Mouse (Mus musculus) adrenal gland, postnatal 10 days (tissue): ENCODE results near the gene Irak4. TPM values are rescaled to one million over a fixed set of nuclear protein-coding genes. Genes with fewer than 3 reads are reported as not detected.

Experiments used
- DNase-seq: peaks from one replicate; pipeline ENCODE4 v3.0.0; 2021; ENCODE audit warnings: mixed read lengths
- total RNA-seq, 2 experiments: library from RNA; stranded (reverse); gene quantifications; 2 replicates each; pipeline ENCODE4 v1.2.3; 2021

Gene Irak4
- total RNA-seq, 2 experiments from 2014 or later: 14.1 to 14.2 TPM

DNA sequence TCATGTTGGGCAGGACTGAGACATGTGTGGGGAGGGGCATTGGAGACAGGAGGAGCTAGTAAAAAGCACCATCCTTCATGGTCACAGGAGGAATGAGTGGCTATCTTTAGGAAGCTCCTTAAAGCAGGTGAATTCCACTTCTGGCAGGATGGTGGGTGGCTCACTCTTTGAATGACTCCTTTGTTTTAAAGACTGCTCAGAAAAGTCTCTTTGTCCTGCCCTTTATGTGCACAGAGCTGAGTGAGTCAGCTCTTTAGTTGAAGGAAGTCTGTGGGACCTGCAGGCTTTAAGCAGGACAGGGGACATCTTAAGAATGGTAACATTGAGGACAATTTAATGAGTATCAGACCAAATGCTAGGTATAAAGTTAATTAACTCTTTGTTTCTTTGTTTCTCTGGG lies 77.5 kb downstream of the Irak4 start:
- DNase-seq: no peak

- DNase-seq: no peak
Measured at GRCm38 (mm10) chr15:94628463-94628829, 85.0 kb downstream of the Irak4 start.

DNA sequence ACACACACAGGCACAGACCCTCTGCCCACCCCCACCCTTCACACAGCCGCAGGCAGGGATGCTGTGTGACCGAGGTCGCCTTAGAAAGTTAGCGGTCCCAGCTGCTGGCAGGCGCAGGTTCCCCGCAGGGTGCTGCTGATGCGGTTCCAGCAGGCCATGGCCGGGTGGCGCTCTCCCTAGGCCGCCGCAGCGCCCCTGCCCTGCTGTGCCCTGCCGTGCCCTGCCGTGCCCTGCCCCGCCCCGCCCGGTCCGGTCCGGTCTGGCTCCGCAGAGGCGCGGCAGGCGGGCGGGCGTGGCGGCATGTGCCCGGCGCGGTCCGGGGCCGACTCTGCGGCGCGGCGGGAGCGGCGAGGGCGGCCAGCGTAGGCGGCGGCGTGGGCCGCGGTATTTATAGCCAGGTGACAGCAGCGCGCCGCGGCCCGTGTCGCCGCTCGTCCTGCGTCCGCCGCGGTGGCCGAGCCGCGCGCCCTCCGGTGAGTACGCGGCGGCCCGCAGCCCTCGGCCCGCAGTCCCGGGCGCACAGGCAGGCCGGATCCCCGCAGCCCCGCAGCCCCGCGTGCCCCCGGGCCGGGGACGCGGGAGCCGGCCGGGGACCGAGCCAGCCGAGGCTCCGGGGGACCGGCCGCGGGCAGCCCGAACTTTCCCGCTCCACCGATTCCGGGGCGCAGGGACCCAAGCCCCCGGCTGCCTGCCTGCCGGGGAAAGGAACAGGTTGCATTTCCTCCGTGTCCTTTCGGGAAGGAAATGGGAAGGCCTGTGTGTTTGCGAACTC lies 85.6 kb downstream of the Irak4 start, which contains the start of gene Tmem117:
Tmem117 (plus strand) TSS at position 403 of the 772 bp plus-strand sequence.
- DNase-seq: peak; percentile 69

- no peak for DNase-seq
Measured at GRCm38 (mm10) chr15:94630553-94630952, 87.1 kb downstream of the Irak4 start.

Other genes with a start within 250 kb of the Irak4 start
- 1 to 10 TPM; 2.4 to 2.8 TPM for gene Adamts20, start 78.2 kb upstream of the Irak4 start, total RNA-seq
- 1 to 10 TPM; 5.4 to 5.9 TPM for gene Pus7l, start 96 bp upstream of the Irak4 start, total RNA-seq
- 10 to 100 TPM; 62.7 to 65.2 TPM for gene Twf1, start 46.2 kb downstream of the Irak4 start, total RNA-seq
- 1 to 10 TPM; 5.3 to 7.8 TPM for gene Tmem117, start 85.6 kb downstream of the Irak4 start, total RNA-seq